Mouse (Mus musculus) cerebellum, adult 11-12 months (tissue): Measurements from ENCODE around the gene Eps15l1.

Source experiments
- DNase-seq: peaks from one replicate; pipeline ENCODE4 v3.0.0; 2022

Eps15l1 gene

DNA sequence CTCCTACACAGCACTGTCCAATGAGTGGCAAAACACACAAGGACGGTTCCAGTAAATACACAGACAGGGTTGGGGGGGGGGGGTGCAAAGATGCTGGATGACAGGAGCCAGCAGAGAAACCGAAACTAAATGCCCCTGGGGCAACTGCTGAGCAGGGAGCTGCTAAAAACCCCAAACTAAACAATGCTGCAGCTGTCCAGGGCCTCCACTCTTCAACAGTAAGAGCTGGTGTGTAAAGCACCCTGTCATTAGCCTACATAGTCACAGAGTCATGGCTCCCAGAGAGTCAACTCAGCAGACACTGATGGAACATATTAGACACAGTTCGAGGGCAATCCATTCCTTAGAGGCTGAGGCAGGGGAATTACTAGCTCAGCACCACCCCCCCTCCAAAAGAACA, 11.8 kb downstream of the Eps15l1 start:
- DNase-seq: no peak

DNA sequence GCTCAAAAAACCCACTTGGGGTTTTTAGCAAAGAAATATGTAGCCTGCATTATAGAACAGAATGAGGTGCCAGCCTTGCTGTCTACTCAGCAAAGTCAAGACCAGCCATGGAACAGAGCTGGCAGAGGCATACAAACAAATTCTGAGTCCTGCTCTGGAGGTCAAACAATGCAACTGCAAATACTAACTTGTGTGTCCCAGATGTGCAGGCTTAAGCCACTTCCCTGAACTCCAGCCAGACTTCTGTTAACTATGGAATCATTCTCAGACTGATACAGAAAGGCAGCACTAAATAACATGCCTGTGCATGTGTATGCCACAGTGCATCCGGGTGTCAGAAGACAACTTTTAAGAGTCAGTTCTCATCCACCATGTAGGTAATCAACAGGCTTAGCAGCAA, 13.4 kb downstream of the Eps15l1 start:
- no peak for DNase-seq

DNA sequence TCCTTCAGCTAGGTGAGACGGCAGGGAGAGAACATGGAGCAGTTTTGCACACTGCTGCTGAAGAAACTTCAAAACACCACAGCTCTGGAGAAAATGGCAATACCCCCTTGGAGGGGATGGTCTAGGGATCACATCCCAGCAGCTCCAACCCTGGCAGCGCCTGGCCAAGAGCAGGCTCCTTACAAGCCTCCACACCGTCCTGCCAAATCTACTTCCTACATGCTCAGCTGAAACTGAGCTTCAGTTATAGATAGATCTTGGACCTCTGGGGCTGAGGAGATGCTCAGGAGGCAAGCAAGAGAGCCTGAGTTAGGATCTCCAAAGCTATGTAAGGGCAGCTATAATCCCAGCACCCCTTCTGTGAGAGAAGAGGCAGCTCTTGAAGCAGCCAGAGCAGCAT, 18.3 kb downstream of the Eps15l1 start:
- DNase-seq: no peak

- no peak for DNase-seq
Measured at GRCm38 (mm10) chr8:72401381-72401780, 19.9 kb downstream of the Eps15l1 start.

- no peak for DNase-seq
Measured at GRCm38 (mm10) chr8:72385737-72386136, 35.5 kb downstream of the Eps15l1 start.

GRCm38 (mm10) chr8:72382395-72382794, 38.9 kb downstream of the Eps15l1 start:
- no peak for DNase-seq

- peak; percentile 73 for DNase-seq
Measured at GRCm38 (mm10) chr8:72380656-72381055, 40.6 kb downstream of the Eps15l1 start.

DNA sequence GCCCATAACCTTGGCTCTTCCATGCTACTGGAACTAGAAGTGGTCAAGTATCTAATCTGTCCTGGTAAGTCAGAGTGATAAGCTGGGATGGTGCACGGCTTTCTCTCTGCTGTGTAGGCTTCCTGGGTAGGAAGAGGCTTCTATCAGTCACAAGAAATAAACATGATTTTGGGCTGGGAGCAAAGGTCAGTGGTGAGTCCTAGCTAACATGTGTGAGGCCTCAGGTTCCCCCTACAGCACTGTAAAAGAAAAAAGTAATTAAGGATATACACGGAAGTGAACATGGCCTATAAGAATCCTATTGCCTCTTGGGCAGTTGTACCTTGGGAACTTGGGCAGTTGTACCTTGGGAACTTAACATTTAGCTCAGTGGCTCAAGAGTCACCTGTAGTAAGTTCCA, 44.4 kb downstream of the Eps15l1 start:
- no peak for DNase-seq

DNA sequence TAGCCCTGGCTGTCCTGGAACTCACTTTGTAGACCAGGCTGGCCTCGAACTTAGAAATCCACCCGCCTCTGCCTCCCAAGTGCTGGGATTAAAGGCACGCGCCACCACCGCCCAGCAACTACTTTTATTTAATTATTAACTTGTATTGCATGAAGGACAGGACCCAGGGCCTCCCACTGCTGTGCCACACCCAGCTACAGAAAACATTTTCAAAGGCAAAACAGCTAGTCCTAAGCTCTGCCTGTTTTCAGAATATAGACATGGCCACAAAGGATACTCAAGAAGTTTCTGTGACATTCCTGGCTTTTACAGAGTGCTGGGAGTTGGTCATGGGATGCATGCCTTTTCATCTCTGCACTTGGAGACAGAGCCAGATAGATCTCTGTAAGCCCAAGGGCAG, 45.0 kb downstream of the Eps15l1 start:
- no peak for DNase-seq

GRCm38 (mm10) chr8:72375161-72375560, 46.1 kb downstream of the Eps15l1 start:
- no peak for DNase-seq

DNA sequence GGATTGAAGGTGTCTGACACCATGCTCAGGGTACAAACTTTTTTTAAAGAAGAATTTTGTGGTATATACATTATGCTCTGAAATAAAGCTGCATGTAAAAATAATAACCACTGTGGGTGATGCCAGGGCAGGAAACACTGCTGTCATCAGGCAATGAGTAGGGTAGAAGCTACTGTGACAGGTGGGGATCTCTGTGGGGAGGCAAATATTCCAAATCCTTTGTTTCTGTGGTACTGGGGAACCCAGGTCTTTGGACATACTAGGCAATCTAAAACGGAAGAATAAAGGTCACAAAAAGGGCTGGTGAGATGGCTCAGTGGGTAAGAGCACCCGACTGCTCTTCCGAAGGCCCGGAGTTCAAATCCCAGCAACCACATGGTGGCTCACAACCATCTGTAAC, 48.9 kb downstream of the Eps15l1 start:
- DNase-seq: peak; percentile 31

DNA sequence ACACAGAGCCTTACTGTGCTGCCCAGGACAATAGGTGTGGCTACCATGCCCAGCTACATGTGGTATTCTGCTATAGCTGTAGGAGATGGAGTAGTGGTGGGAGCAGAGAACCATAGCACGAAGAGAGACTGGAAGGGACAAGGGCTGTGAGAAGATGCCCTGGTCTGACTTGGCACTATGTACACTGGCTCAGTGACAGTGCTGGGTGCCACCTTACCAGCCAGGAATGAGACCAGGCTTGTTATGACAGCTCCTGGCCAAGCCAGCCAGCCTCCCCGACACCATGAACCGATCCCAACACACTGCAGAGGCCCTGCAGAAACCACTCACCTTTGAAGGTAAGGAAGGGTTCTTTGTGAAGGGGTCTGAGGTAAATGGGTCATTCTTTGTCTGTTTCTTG, 49.9 kb downstream of the Eps15l1 start:
- no peak for DNase-seq

DNA sequence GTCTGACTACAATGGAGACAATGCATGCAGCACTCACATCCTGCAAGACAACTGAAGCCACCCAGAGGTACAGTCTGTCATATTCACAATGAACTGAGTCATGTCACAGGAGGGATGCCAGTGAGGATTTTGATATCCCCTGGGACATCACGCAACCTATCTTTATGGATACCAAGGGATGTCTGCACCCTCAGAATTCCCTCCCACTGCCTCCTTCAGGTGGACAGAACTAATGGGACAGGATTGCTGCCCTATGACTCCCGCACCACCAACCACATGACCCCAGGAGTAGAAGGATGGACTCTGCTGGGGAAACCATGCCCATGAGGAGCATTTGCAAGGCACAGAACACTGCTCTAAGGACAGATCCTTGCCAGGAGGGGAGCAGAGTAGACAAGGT, 54.8 kb downstream of the Eps15l1 start:
- no peak for DNase-seq

DNA sequence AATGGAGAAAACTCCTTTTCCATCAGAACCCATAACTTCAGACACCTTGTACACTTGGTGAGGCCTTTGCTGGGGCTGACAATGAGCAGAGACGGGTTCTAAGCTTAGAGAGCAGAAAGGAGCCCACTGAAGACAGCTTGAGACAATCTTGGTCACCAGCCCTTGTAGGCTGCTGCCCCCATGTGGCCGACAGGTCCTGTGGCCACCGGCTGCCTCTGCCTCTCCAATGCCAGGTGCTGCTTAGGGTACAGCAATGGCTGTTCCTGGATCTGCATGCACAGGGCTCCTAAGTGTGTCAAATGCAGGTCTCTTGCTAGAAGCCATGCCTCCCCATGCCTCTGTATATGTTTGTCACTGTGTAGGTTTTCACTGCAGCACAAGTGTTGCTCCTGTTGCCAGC, 55.4 kb downstream of the Eps15l1 start:
- peak; percentile 52 for DNase-seq

DNA sequence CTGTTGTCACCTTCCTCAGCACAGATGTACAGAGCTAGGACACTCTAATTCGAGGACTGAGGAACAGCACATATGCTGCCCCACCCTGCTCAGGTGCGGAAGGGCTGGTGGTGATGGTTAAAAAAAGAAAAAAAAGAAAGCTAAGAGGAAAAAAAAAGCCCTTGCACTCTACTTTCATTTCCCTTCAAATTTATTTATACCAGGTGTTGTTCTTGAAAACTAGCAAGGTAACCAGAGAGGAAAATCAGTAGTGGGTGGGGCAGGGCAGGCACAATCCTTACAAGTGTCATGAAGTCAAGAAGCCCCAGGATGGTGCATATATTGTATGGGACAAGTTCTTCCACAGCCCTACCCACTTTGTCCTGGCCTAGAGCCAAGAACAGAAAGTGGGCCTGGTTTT, 56.2 kb downstream of the Eps15l1 start:
- DNase-seq: no peak

DNA sequence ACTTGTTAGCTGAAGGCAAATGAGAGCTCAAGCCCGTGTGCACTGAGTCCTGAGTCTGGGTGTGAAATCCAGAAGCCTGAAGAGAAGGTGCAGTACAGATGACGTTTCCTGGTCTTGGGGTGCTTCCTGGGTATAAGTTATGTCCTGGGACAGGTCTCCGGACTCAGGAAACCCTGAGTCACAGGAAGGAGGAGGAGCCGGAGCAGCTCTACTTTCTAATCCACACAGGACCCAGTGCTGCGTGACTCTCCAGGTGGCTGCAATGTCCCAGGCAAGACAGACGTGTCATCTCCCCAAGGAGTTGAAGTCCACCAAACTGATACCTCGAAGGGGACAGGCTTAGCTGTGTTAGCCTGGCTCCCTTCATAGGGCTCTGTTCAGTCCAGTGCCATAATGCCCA, 57.8 kb downstream of the Eps15l1 start:
- DNase-seq: no peak

GRCm38 (mm10) chr8:72362754-72363153, 58.5 kb downstream of the Eps15l1 start:
- DNase-seq: no peak

DNA sequence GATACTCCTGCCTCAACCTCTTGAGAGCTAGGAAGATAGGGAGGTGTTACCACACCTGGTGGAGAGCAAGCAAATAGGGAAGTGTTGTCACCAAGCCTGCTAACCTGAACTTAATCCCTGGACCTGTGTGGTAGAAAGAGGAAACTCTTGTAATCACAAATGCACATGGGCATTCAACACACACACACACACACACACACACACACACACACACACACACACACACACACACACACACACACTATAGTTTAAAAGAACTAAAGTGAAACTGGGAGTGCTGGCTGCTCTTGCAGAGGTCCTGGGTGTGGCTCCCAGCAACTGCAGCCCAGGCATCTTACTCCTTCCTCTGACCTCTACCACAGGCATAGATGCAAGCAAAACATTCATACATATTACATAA, 61.1 kb downstream of the Eps15l1 start:
- no peak for DNase-seq

DNA sequence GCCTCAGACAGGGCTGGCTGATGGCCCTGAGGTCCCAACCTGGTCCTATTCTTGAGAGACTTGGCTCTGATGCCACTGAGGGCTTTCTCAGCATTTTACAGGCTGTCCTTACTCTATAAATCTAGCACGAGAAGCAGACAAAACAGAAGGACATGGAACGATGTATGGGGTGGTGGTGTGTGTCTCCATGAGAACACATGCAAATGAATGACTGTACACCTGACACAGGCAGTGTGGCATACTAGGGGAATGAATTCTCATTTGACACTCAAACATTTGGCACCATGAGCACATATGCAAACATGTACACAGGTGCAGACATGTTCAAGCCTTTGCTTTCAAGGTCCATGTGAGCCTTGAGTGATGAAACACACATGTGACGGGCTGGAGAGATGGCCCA, 64.7 kb downstream of the Eps15l1 start:
- DNase-seq: no peak

- no peak for DNase-seq
Measured at GRCm38 (mm10) chr8:72354272-72354671, 67.0 kb downstream of the Eps15l1 start.

GRCm38 (mm10) chr8:72353700-72354045, 67.6 kb downstream of the Eps15l1 start:
- DNase-seq: no peak

DNA sequence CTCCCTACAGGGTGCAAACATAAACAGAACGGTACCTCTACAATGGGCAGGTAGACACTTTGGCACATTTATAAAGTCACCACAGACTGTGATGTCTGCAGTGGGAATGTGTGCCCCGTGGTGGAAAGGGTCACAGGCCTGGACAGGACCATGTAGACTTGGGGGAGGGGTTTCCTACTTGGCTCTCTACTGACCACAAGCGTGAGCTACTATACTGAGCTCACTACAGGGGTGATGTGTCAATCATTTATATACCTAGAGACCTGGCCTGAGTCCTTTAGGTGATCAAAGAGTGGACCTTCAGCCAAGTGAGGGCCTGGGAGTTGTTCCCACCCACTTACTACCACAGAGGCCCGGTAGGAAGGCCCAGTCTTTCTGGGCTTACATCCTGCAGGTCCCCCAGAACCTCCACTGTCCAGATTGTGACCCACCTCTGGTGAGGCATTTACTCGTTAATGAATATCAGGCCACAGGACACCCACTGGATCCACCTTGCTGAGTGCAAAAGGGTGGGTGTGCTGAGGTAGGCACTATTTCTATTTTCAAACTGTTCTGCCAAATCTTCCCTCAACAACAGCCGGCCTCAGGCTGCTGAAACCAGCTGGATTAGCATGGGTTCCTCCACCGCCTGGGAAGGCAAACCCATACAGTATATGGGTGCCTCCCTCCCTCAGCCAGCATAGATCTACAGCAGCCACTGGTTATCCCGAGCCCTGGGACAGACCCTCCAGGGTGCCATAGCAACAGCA, 68.1 kb downstream of the Eps15l1 start:
- DNase-seq: no peak

DNA sequence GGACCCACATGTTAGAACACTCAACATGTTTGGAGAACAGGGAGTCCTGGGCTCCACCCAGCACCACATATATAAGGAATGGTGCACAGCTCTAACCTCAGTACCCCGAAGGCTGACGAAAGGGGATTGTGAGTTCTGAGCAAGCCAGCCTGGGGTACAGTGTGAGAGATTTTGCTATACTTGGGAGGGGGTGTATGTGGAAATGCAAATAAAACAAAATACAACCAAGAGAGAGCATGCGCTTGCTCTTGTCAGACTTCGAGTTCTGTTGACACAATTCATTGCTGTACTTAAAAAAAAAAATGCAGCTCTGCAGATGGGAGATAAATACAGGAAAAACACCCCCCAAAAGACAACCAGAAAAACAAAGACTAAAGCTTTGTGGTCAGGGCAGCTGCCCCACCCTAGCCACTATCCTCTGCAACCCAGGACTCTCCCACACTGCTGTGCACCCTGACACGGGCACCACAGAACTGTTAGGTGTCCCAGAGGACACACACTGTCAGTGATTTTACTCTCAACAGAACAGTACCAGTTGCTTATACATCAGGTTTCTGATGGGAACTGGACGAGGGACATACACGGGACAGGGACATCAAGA, 69.8 kb downstream of the Eps15l1 start:
- DNase-seq: no peak

DNA sequence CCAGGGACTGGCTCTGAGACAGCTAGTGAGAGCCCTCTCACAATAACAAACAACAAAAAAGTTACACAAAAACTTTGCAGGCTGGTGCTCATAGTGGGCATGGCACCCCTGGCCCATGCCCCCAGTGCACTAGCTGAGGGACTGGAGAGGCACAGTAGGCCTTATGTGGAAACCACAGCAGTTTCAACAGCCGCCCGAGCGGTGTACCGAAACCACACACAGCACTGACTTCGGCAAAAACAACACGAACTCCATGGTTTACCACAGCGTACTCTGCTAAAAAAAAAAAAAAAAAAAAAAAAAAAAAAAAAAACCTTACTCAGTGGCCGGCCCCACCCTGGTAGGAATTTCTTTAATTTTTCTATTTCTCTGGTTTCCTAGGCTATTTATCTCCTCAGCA, 70.5 kb downstream of the Eps15l1 start:
- no peak for DNase-seq

GRCm38 (mm10) chr8:72349838-72350237, 71.4 kb downstream of the Eps15l1 start:
- DNase-seq: no peak
